Mouse (Mus musculus) E14TG2a.4 (cell line): ENCODE measurements around the gene Gm20388.
A peak's percentile ranks its signal among the peaks of the same experiment; 100 is the strongest.

Source experiments
- H3K27me3 ChIP-seq: 2 replicates; pipeline ENCODE4 v1.6.1; 2014; ENCODE audit warnings: low read length, control low read depth; ENCODE audit not compliant: insufficient read depth
- H3K36me3 ChIP-seq: 2 replicates; pipeline ENCODE4 v1.6.1; 2014; ENCODE audit warnings: low read length, control low read depth; ENCODE audit not compliant: insufficient read depth
- H3K4me1 ChIP-seq: replicated peaks from 2 replicates; pipeline ENCODE4 v1.6.1; 2014; ENCODE audit warnings: low read depth, low read length, control low read depth
- H3K4me3 ChIP-seq: replicated peaks from 2 replicates; pipeline ENCODE4 v1.5.1; 2014; ENCODE audit warnings: mild to moderate bottlenecking, low read length
- H3K9me3 ChIP-seq: 2 replicates; pipeline ENCODE4 v1.6.1; 2014; ENCODE audit warnings: low read length, control low read depth
- CTCF ChIP-seq: conservative IDR thresholded peaks from 2 replicates; pipeline ENCODE4 v1.5.1; 2014; ENCODE audit warnings: low read length
- NANOG ChIP-seq: IDR thresholded peaks from 2 replicates; pipeline ENCODE4 v1.6.1; 2014; ENCODE audit warnings: borderline replicate concordance, low read length, mixed read lengths
- POU5F1 ChIP-seq: IDR thresholded peaks from 2 replicates; pipeline ENCODE4 v1.6.1; 2014; ENCODE audit warnings: low read length, borderline replicate concordance

The Gm20388 gene

GRCm38 (mm10) chr8:120544155-120544554 lies 633.5 kb downstream of the Gm20388 start:
- Histone ChIP-seq H3K36me3 (peaks cover 72% of the 10 kb centered on the region), H3K4me3 (no peak overlapping the region), H3K4me1 (peaks cover 97% of the 10 kb centered on the region), H3K9me3 (no peaks in the 10 kb centered on the region), H3K27me3 (no peaks in the 10 kb centered on the region)
- TF ChIP-seq CTCF = no peak
- TF ChIP-seq POU5F1 = no peak
- TF ChIP-seq NANOG = no peak

DNA sequence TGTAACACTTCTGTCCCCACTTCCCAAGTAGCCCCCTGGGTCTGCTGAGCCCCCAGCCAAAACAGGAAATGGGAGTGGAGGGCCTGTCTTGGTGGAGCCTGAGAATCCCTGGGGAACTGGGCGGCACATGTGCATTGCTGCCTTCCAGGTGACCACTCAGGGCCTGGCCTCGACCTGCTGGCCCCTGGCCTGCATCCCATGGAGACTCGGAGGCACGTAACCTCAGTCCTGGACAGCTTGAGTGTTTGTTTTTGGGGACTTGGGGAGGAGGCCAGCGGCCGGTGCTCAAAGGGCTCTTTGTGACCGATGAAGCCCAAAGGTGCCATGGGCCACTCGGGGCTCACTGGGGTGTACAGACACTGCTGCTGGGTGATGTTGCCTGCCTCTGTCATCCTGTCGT lies 636.9 kb downstream of the Gm20388 start:
- TF ChIP-seq NANOG (no peak), CTCF (no peak), POU5F1 (no peak)
- peaks cover 98% of the 10 kb centered on the region for H3K4me1 ChIP-seq
- no peaks in the 10 kb centered on the region; the same call in 1 of the 2 replicates for H3K27me3 ChIP-seq
- peaks cover 74% of the 10 kb centered on the region for H3K36me3 ChIP-seq
- H3K9me3 ChIP-seq = no peaks in the 10 kb centered on the region
- peak overlapping the region; percentile 61 for H3K4me3 ChIP-seq

DNA sequence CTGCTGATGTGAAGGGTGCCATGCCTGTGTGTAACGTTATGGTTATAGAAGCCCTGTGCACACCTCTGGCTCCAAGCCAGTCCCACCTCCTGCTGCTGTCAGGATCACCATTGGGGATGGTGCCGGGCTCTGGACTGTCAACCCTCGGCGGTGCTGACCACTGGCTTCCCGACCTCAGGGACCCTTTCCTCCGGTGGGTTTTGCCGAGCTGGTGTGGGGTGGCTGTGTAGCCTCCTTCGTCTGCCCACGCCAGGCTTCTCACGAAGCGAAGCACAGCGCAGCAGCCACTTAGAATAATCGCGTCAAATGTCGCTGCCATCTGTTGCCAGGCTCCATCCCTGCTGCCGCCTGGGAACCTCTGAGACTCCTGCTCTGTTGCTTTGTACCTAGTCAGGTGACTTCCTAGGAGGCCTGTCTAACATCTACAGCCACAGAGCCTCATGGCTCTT lies 637.7 kb downstream of the Gm20388 start:
- Histone ChIP-seq H3K4me3 (peak overlapping the region; percentile 61), H3K9me3 (no peaks in the 10 kb centered on the region), H3K36me3 (peaks cover 81% of the 10 kb centered on the region), H3K27me3 (no peaks in the 10 kb centered on the region; the same call in 1 of the 2 replicates), H3K4me1 (peaks cover 99% of the 10 kb centered on the region)
- TF ChIP-seq NANOG = no peak
- TF ChIP-seq POU5F1 = no peak
- no peak for TF ChIP-seq CTCF

DNA sequence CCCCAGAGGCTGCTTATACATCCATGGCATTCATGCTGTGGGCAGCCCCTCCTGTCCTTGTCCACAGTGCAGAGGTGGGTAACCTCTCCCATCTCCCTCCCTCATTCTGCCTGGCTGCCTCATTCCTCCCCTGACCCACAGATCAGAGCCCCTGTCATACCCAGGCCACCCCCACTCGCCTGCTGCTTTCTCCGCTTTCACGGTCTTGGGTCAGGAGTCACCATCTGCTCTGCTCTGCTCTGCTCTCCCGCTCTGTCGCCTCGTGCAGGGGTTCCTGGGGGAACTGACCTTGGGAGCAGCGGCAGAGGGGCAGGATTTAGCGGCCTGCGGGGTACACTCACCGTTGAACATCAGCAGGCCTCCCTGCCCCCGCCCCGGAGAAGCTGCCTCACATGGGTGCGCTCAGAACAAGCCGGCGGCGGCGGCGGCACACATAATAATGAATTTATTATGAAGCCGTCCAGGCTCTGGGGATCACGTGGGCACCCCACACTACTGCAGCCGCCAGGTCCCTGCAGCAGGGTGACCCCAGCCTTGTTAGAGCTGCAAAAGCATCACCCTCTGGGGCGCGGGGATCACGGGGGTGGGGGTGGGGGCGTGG lies 638.8 kb downstream of the Gm20388 start:
- Histone ChIP-seq H3K9me3 (no peaks in the 10 kb centered on the region), H3K4me3 (peak overlapping the region; percentile 71), H3K4me1 (peaks cover 100% of the 10 kb centered on the region), H3K27me3 (no peaks in the 10 kb centered on the region; the same call in 1 of the 2 replicates), H3K36me3 (peaks cover 86% of the 10 kb centered on the region)
- TF ChIP-seq CTCF = no peak
- no peak for TF ChIP-seq NANOG
- no peak for TF ChIP-seq POU5F1

DNA sequence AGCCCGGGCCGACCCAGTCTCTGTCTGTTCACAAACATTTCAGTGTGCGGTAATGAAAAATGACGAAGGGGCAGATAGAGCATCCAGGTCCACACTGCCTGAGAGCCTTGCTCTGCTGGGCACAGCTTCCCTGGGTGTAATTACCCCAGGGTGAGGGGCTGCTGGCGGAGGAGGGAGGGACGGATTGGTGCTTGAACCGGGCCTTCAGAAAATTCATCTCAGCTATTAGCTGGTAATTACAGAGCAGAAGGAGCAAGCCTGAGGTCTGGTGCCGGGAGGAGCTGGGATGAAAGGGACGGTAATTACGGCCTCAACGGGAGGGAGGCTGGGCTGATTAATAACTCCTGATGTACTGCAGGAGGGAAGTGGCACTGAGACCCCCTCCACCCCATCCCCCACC lies 639.3 kb downstream of the Gm20388 start:
- H3K27me3 ChIP-seq = no peaks in the 10 kb centered on the region; the same call in 1 of the 2 replicates
- H3K36me3 ChIP-seq = peaks cover 86% of the 10 kb centered on the region
- TF ChIP-seq POU5F1 (no peak), NANOG (no peak), CTCF (no peak)
- H3K4me3 ChIP-seq = no peak overlapping the region
- peaks cover 100% of the 10 kb centered on the region for H3K4me1 ChIP-seq
- H3K9me3 ChIP-seq = no peaks in the 10 kb centered on the region

DNA sequence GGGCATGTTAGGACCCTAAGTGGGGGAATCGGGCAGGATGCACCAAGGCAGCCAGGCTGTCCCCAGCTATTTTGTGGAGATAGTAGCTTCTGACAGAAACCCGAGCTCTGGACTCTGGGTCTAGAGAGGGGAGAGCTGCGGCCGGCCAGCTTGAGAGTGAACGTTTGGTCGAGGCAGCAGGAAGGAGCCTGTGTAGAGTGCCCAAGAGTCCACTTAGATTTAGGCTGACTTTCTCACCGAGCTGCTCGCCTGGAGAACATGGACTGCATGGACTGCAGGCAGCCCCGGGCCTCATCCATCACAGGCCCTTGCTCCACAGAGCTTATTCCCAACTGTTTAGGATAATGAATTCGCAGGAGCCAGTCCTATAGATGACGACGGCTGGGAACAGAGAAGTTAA lies 639.8 kb downstream of the Gm20388 start:
- TF ChIP-seq CTCF (no peak), POU5F1 (no peak), NANOG (no peak)
- H3K9me3 ChIP-seq = no peaks in the 10 kb centered on the region
- peaks cover 86% of the 10 kb centered on the region for H3K36me3 ChIP-seq
- H3K4me1 ChIP-seq = peaks cover 100% of the 10 kb centered on the region
- H3K27me3 ChIP-seq = no peaks in the 10 kb centered on the region; the same call in 1 of the 2 replicates
- 0 out of 2 replicates have a peak overlapping the region, but pooled peaks have one; percentile 1 for H3K4me3 ChIP-seq

- Histone ChIP-seq H3K4me3 (0 out of 2 replicates have a peak overlapping the region, but pooled peaks have one; percentile 1), H3K36me3 (peaks cover 86% of the 10 kb centered on the region), H3K4me1 (peaks cover 100% of the 10 kb centered on the region), H3K9me3 (no peaks in the 10 kb centered on the region), H3K27me3 (no peaks in the 10 kb centered on the region; the same call in 1 of the 2 replicates)
- TF ChIP-seq POU5F1 (no peak), CTCF (no peak)
Observed at GRCm38 (mm10) chr8:120550937-120551676, 640.5 kb downstream of the Gm20388 start.

- Histone ChIP-seq H3K4me1 (peaks cover 100% of the 10 kb centered on the region), H3K4me3 (no peak overlapping the region), H3K9me3 (no peaks in the 10 kb centered on the region), H3K36me3 (peaks cover 87% of the 10 kb centered on the region), H3K27me3 (no peaks in the 10 kb centered on the region; the same call in 1 of the 2 replicates)
- no peak for TF ChIP-seq NANOG
- TF ChIP-seq POU5F1 = no peak
- no peak for TF ChIP-seq CTCF
Observed at GRCm38 (mm10) chr8:120551677-120551980, 641.0 kb downstream of the Gm20388 start.
